Mouse (Mus musculus): ENCODE results near the gene Rtl1. TPM values are rescaled to one million over a fixed set of nuclear protein-coding genes. Genes with fewer than 3 reads are reported as not detected.

Rtl1 gene
- polyA plus RNA-seq (2015; fragmentation: Nextera tagmentation; extraction: Ambion mirVana) = 1.0 and 1.6 TPM in 2 replicates

DNA sequence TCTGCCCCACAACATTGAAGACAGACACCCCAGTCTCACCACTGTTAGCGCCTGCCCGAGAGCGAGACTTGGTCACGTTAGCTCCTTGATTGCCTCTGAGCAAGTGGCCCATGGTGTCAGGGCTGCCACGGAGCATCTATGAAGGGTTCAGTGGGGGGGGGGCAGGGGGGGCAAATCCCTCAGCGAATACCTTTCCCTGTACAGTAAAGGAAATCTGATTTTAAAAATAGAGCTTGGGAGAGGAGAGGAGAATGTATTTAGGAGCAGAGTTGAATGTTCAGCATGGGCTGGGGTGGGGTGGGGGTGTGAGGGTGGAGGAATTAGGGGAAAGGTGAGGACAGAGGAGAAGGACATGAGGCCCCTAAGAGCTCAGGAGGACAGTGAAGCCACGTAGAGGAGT lies at the start of gene Rtl1:
Gene Rtl1 (minus strand): TSS at position 101 of the 400 bp plus-strand sequence.
- no peak for ATAC-seq (ENCODE audit: low read depth)
- Histone ChIP-seq H3K4me3 (ENCODE audit: low read length) (no peak within 1 kb of the TSS), H3K27me3 (ENCODE audit: control insufficient read depth, insufficient read depth, low read depth, low read length) (no peaks in the 10 kb centered on the region), H3K9me3 (ENCODE audit: control insufficient read depth, low read length) (no peaks in the 10 kb centered on the region), H3K4me1 (replicated peaks; ENCODE audit: control insufficient read depth, insufficient read depth, low read length) (peaks cover 24% of the 10 kb centered on the region), H3K36me3 (ENCODE audit: control insufficient read depth, insufficient read depth, low read length) (peaks cover 5% of the 10 kb centered on the region; the same call in 1 of the 2 replicates), H3K4me2 (ENCODE audit: low read depth, low read length) (no peak within 1 kb of the TSS), H3K27ac (ENCODE audit: low read length) (no peak within 1 kb of the TSS), H3K9ac (ENCODE audit: low read length) (no peak within 1 kb of the TSS)
- WGBS = 81% methylated on average over 7 of the region's 7 CpGs

DNA sequence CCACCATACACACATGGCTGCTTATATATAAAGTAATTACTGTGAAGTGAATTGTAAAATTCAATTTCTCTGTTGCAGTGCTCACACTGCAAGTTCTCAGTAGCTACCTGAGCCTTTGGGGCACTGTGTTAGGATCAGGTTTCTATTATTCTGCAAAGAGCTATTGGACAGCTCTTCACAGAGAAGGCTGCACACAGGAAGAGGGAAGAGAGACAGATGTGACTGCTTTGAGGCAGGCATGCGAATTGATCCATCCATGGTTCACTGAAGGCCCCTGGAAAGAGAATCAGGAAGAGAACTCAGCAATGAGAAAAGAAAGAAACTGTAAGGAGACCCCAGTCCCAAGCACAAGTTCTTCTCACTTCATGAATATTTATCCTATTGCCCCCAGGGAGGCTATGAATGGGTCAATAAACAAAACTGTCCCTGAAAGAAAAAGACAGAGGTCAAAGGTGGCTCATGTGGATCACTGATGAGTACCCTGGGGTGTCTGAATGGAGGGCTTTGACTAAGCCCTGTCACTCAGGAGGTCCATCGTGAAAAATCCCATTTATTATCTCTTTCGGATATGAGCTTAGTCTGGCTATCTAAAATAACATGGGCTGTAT lies 40.5 kb upstream of the Rtl1 start:
- no peaks in the 10 kb centered on the region for H3K4me1 ChIP-seq (replicated peaks; ENCODE audit: control insufficient read depth, insufficient read depth, low read length)
- WGBS = 64% methylated on average over 3 of the region's 3 CpGs
- H3K4me3 ChIP-seq (ENCODE audit: low read length) = no peak overlapping the region
- no peaks in the 10 kb centered on the region for H3K36me3 ChIP-seq (ENCODE audit: control insufficient read depth, insufficient read depth, low read length)
- no peak for ATAC-seq (ENCODE audit: low read depth)
- H3K4me2 ChIP-seq (ENCODE audit: low read depth, low read length) = no peak overlapping the region
- no peak overlapping the region for H3K9ac ChIP-seq (ENCODE audit: low read length)
- no peak overlapping the region for H3K27ac ChIP-seq (ENCODE audit: low read length)
- no peaks in the 10 kb centered on the region for H3K27me3 ChIP-seq (ENCODE audit: control insufficient read depth, insufficient read depth, low read depth, low read length)
- no peaks in the 10 kb centered on the region for H3K9me3 ChIP-seq (ENCODE audit: control insufficient read depth, low read length)

DNA sequence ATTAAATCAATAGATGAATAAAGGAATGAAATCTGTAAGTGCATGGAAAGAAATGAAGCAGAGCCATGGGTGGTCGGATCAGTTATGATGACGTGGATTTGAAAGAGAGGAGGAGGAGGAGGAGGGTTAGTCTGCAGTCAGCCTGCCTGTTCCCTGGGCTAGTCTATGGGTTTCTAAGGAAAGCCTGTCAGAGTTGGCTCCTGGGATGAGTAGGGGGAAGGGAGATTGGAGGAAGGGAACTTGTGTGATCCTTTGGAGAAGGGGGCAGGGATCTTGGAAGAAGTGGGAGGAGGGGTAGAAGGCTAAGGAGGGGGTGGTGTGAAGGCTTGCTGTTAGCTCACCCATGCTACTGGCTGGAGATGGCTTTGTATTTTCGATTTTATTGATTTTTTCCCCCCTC lies 31.9 kb upstream of the Rtl1 start:
- no peak overlapping the region for H3K9ac ChIP-seq (ENCODE audit: low read length)
- ATAC-seq (ENCODE audit: low read depth) = no peak
- no peak overlapping the region for H3K27ac ChIP-seq (ENCODE audit: low read length)
- H3K4me3 ChIP-seq (ENCODE audit: low read length) = no peak overlapping the region
- H3K27me3 ChIP-seq (ENCODE audit: control insufficient read depth, insufficient read depth, low read depth, low read length) = no peaks in the 10 kb centered on the region
- 54% methylated on average over 3 of the region's 3 CpGs for WGBS
- no peaks in the 10 kb centered on the region for H3K9me3 ChIP-seq (ENCODE audit: control insufficient read depth, low read length)
- no peaks in the 10 kb centered on the region; the same call in 1 of the 2 replicates for H3K36me3 ChIP-seq (ENCODE audit: control insufficient read depth, insufficient read depth, low read length)
- no peak overlapping the region for H3K4me2 ChIP-seq (ENCODE audit: low read depth, low read length)
- H3K4me1 ChIP-seq (replicated peaks; ENCODE audit: control insufficient read depth, insufficient read depth, low read length) = no peaks in the 10 kb centered on the region

DNA sequence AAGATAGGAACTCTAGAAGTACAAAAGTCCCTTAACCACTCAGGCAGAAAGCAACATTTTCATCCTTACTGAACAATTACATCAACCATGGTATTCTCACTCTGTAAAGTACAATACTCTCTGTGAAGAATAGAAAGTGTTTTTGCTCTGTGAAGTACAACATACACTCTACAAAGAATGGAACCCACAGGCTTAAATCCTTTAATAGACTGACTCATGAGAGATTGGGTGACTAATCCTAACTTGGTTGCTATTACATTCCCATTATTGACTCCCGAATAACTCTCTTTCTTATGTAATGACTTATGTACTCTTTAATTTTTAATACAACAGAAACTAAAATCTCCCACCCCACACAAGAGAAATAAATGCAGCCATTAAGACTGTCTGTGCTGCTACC lies 28.8 kb upstream of the Rtl1 start:
- no peak for ATAC-seq (ENCODE audit: low read depth)
- no peak overlapping the region for H3K4me3 ChIP-seq (ENCODE audit: low read length)
- H3K9me3 ChIP-seq (ENCODE audit: control insufficient read depth, low read length) = no peaks in the 10 kb centered on the region
- H3K27ac ChIP-seq (ENCODE audit: low read length) = no peak overlapping the region
- no peaks in the 10 kb centered on the region for H3K4me1 ChIP-seq (replicated peaks; ENCODE audit: control insufficient read depth, insufficient read depth, low read length)
- H3K4me2 ChIP-seq (ENCODE audit: low read depth, low read length) = no peak overlapping the region
- no peak overlapping the region for H3K9ac ChIP-seq (ENCODE audit: low read length)
- 84% methylated on average over 1 of the region's 1 CpGs for WGBS
- peaks cover 2% of the 10 kb centered on the region; the same call in 1 of the 2 replicates for H3K36me3 ChIP-seq (ENCODE audit: control insufficient read depth, insufficient read depth, low read length)
- no peaks in the 10 kb centered on the region for H3K27me3 ChIP-seq (ENCODE audit: control insufficient read depth, insufficient read depth, low read depth, low read length)

DNA sequence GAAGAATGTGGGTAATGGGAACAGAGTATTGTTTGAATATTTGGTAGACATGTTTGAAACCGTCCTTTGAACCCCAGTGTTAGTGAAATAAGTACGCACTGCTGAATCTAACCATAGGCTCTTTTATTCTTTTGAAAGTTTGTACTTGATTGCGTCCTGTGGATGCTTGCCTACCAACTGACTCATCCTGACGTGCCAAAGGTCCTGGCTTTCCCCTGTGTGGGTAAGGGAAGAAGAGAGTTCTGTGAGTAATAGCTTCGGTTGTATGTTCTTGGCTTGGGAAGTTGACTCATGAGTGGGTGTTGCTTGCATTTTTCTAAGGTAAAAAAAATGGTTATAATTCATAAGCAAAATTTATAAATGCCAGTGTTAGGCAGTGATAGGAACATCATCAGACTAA lies 26.8 kb upstream of the Rtl1 start:
- Histone ChIP-seq H3K27me3 (ENCODE audit: control insufficient read depth, insufficient read depth, low read depth, low read length) (no peaks in the 10 kb centered on the region), H3K9ac (ENCODE audit: low read length) (no peak overlapping the region), H3K36me3 (ENCODE audit: control insufficient read depth, insufficient read depth, low read length) (peaks cover 2% of the 10 kb centered on the region; the same call in 1 of the 2 replicates), H3K4me2 (ENCODE audit: low read depth, low read length) (no peak overlapping the region), H3K4me3 (ENCODE audit: low read length) (no peak overlapping the region), H3K9me3 (ENCODE audit: control insufficient read depth, low read length) (no peaks in the 10 kb centered on the region), H3K27ac (ENCODE audit: low read length) (no peak overlapping the region), H3K4me1 (replicated peaks; ENCODE audit: control insufficient read depth, insufficient read depth, low read length) (no peaks in the 10 kb centered on the region)
- 83% methylated on average over 5 of the region's 5 CpGs for WGBS
- ATAC-seq (ENCODE audit: low read depth) = no peak

DNA sequence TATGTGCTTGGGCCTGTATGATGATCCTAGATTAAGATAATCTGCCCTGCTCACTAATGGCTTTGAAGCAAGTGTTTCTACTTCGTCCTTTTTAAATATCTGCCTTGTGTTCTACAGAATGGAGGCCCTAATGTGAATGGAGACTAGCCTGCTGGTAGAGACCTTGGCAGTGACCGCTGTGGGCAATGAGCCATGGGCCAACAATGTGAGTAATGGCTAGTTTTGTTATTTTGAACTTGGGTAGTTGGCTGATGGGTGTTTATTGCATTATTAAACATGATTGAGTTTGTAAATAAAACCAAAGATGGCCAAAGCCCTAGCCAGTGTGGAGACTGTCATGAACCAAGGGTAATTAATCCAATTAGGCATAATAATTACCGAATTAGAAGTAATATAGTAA lies 20.1 kb upstream of the Rtl1 start:
- H3K36me3 ChIP-seq (ENCODE audit: control insufficient read depth, insufficient read depth, low read length) = peaks cover 2% of the 10 kb centered on the region; the same call in 1 of the 2 replicates
- H3K9ac ChIP-seq (ENCODE audit: low read length) = no peak overlapping the region
- no peak overlapping the region for H3K27ac ChIP-seq (ENCODE audit: low read length)
- no peak for ATAC-seq (ENCODE audit: low read depth)
- no peaks in the 10 kb centered on the region for H3K9me3 ChIP-seq (ENCODE audit: control insufficient read depth, low read length)
- no peaks in the 10 kb centered on the region for H3K27me3 ChIP-seq (ENCODE audit: control insufficient read depth, insufficient read depth, low read depth, low read length)
- WGBS = 87% methylated on average over 3 of the region's 3 CpGs
- H3K4me3 ChIP-seq (ENCODE audit: low read length) = no peak overlapping the region
- H3K4me2 ChIP-seq (ENCODE audit: low read depth, low read length) = no peak overlapping the region
- no peaks in the 10 kb centered on the region for H3K4me1 ChIP-seq (replicated peaks; ENCODE audit: control insufficient read depth, insufficient read depth, low read length)

DNA sequence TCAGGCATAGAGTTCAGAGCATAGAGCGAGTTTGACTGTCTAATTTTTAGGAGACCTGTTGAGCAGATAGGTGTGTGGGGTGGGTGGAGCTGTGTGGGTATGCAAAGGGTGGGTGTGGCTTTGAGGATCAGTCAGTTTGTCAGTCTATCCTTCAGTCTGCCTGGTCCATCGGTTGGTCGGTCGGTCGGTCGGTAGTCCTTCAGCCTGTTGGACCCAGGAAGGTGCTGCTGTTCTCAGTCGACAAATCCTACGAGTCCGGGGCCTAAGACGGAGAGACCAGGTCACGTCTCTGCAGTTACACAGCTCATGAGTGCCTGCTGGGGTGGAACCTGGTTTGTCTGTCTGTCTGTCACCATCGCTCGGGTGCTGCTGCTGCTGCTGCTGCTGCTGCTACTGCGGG lies 17.9 kb upstream of the Rtl1 start:
- peaks cover 2% of the 10 kb centered on the region; the same call in 1 of the 2 replicates for H3K27me3 ChIP-seq (ENCODE audit: control insufficient read depth, insufficient read depth, low read depth, low read length)
- H3K27ac ChIP-seq (ENCODE audit: low read length) = no peak overlapping the region
- H3K4me3 ChIP-seq (ENCODE audit: low read length) = no peak overlapping the region
- peaks cover 6% of the 10 kb centered on the region; the same call in 1 of the 2 replicates for H3K36me3 ChIP-seq (ENCODE audit: control insufficient read depth, insufficient read depth, low read length)
- no peaks in the 10 kb centered on the region for H3K9me3 ChIP-seq (ENCODE audit: control insufficient read depth, low read length)
- H3K4me2 ChIP-seq (ENCODE audit: low read depth, low read length) = no peak overlapping the region
- 88% methylated on average over 14 of the region's 14 CpGs for WGBS
- no peak overlapping the region for H3K9ac ChIP-seq (ENCODE audit: low read length)
- ATAC-seq (ENCODE audit: low read depth) = no peak
- H3K4me1 ChIP-seq (replicated peaks; ENCODE audit: control insufficient read depth, insufficient read depth, low read length) = no peaks in the 10 kb centered on the region

DNA sequence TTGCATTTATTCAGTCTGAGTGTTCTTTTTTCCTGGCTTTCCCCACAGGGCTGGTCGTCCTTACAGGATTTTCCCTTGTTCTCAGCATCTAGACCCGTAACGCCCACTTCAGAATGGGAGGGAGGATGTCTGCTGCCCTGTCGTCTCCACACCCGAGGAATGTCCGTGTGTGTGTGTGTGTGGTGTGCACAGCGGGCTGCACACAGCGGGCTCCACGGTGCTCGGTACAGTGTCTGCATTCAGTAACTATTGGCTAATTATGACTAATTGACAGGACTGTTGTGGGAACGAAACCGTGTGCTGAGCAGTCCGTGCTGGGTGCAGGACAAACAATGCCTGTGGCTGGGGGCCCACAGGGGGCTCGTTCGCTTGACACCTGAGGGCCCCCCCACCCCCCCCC lies 17.0 kb upstream of the Rtl1 start:
- Histone ChIP-seq H3K27me3 (ENCODE audit: control insufficient read depth, insufficient read depth, low read depth, low read length) (peaks cover 5% of the 10 kb centered on the region; the same call in 1 of the 2 replicates), H3K27ac (ENCODE audit: low read length) (no peak overlapping the region), H3K36me3 (ENCODE audit: control insufficient read depth, insufficient read depth, low read length) (peaks cover 6% of the 10 kb centered on the region; the same call in 1 of the 2 replicates), H3K9me3 (ENCODE audit: control insufficient read depth, low read length) (no peaks in the 10 kb centered on the region), H3K4me3 (ENCODE audit: low read length) (no peak overlapping the region), H3K4me1 (replicated peaks; ENCODE audit: control insufficient read depth, insufficient read depth, low read length) (no peaks in the 10 kb centered on the region; the same call in 1 of the 2 replicates), H3K9ac (ENCODE audit: low read length) (no peak overlapping the region), H3K4me2 (ENCODE audit: low read depth, low read length) (no peak overlapping the region)
- 50% methylated on average over 15 of the region's 15 CpGs for WGBS
- peak; percentile 41; the same call in 1 of the 2 replicates for ATAC-seq (ENCODE audit: low read depth)

DNA sequence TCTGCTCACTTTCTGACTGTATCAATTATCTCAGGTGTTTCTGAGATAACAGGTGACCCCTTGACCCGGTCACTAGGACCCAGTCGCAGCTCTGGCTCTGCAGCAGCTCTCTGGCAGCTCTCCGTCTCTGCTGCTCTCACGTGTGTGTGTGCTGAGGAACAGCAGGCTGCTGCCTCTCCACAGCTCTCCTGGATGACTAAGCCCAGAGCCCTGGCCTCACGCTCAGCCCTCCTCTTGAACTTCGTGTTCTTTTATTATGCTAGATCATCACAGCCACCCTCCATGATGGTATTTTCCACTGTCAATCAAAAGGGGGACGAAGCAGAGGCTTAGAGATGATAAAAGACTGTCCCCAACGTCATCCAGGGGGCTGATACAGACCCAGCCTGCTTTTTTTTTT lies 15.2 kb upstream of the Rtl1 start:
- no peak for ATAC-seq (ENCODE audit: low read depth)
- 49% methylated on average over 8 of the region's 8 CpGs for WGBS
- H3K4me2 ChIP-seq (ENCODE audit: low read depth, low read length) = no peak overlapping the region
- H3K36me3 ChIP-seq (ENCODE audit: control insufficient read depth, insufficient read depth, low read length) = peaks cover 20% of the 10 kb centered on the region
- no peak overlapping the region for H3K4me3 ChIP-seq (ENCODE audit: low read length)
- 0 out of 2 replicates have a peak, but pooled peaks cover 3% of the 10 kb centered on the region for H3K9me3 ChIP-seq (ENCODE audit: control insufficient read depth, low read length)
- H3K27me3 ChIP-seq (ENCODE audit: control insufficient read depth, insufficient read depth, low read depth, low read length) = peaks cover 5% of the 10 kb centered on the region; the same call in 1 of the 2 replicates
- no peak overlapping the region for H3K9ac ChIP-seq (ENCODE audit: low read length)
- no peak overlapping the region for H3K27ac ChIP-seq (ENCODE audit: low read length)
- no peaks in the 10 kb centered on the region; the same call in 1 of the 2 replicates for H3K4me1 ChIP-seq (replicated peaks; ENCODE audit: control insufficient read depth, insufficient read depth, low read length)
